Mouse (Mus musculus) gastrocnemius, postnatal 10 days (tissue): ENCODE results near the gene Nfia. TPM values are rescaled to one million over a fixed set of nuclear protein-coding genes. Genes with fewer than 3 reads are reported as not detected.

Experiments used
- DNase-seq: peaks from one replicate; pipeline ENCODE4 v3.0.0; 2021; ENCODE audit warnings: mixed read lengths
- total RNA-seq, 2 experiments: library from RNA; stranded (reverse); gene quantifications; 2 replicates each; pipeline ENCODE4 v1.2.3; 2021

Nfia gene
- total RNA-seq, 2 experiments from 2014 or later, result 111 to 124 TPM

DNA sequence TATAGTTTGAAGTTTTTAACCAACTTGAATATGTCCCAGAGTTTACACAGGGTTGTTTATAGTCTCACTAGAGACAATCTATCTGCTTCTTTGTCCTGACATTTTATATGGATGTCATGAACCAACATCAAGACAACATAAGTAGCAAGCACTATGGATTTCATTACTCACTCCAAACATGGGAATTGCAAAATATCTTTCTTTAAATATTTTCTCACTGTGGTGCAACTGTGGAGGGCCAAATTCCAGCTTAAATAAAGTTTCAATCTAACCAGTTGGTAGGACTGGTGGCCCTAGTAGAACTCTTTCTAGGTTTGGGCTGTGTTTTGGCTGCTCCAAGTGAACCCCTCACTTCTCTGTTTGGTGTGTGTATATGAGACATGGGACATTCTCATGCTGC lies 43.5 kb downstream of the Nfia start:
- DNase-seq, result no peak

DNA sequence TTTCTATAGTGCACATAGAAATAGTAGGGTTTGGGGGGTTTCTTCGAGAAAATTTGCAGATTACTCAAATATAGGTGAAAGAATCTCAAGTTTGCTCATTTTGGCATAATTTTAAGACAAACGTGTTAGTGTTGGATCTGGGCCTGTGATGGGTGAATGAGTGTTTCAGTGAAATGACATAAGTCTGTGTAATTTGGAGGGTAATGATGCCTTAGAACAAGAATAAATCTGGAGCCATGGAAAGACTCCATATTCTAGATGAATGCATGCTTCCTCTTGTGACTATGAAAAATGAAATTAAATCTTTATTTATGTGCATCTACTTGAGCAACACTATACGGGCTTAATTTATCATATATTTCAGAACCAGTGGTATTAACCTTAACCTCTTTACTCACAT lies 44.2 kb downstream of the Nfia start:
- DNase-seq, result no peak

- no peak for DNase-seq
Measured at GRCm38 (mm10) chr4:97817741-97818140, 45.2 kb downstream of the Nfia start.

GRCm38 (mm10) chr4:97818498-97818897 lies 46.0 kb downstream of the Nfia start:
- DNase-seq, result no peak

- no peak for DNase-seq
Measured at GRCm38 (mm10) chr4:97819101-97819500, 46.6 kb downstream of the Nfia start.

GRCm38 (mm10) chr4:97820474-97821259 lies 48.1 kb downstream of the Nfia start:
- no peak for DNase-seq

DNA sequence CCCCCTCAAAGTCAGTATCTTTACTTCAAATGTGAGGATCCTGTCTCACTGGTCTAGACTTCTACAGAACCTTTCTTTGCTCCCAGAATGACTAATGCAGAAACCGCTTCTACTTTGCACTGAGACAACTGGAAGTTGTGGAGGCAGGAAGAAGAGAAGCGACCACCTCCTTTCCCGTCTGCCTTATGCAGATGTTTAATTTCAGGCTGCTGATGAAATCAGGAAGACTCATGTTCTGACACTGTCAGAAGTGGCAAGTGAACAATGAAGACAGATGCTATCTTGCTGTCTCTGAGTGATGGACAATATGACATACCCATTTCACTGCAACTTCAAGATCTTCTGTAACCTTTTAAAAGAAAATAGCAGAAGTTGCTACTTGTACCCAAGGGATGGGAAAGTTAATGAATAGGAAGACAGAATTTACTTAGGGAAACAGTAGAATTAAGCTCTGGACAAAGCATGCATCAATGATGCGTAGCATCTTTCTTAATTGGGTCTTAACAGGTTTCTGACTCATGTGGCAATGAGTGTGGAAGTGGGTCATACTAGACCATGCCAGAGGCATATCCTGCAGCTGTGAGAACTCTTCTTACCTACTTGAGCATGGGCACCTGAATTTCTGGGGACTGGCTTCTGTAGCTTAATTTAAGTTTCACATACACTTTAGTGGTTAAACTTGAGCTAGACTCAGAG lies 49.2 kb downstream of the Nfia start:
- DNase-seq, result no peak

- no peak for DNase-seq
Measured at GRCm38 (mm10) chr4:97823512-97823911, 51.0 kb downstream of the Nfia start.

DNA sequence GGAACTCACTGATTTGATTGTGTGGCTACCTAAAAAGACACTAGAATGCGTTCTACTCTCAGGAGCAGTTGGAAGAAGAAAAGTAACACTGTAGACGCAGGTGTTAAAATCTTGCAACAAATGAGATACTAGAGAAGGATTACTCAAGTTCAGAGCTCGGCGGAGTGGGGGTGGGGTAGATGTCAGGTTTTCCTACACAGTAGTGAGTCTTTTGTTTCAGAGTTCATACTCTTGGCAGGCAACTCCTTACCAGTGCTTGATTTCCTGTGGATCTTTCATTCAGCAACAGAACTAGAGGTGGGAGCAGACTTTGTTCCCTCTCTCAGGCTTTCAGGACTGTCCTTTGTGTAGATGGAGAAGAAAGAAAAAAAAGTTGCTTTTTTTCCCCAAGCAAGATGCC lies 51.9 kb downstream of the Nfia start:
- DNase-seq, result no peak

DNA sequence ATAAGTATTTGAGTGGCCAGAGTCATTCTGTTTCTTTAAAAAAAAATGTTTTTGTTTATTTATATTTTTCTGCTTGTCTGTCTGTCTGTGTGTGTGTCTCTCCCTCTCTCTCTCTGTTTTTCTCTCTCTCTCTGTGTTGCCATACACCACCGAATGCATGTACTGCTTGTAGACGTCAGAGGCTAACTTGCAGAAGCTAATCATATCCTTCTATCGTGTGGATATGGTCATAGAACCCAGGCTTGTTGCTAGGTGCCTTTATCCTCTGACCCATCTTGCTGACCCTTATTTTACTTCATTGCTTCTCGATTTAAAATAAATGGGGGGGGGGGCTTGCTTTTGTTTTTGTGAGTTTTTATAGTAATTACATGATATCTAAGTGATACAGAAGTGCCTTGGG lies 52.9 kb downstream of the Nfia start:
- DNase-seq, result no peak

DNA sequence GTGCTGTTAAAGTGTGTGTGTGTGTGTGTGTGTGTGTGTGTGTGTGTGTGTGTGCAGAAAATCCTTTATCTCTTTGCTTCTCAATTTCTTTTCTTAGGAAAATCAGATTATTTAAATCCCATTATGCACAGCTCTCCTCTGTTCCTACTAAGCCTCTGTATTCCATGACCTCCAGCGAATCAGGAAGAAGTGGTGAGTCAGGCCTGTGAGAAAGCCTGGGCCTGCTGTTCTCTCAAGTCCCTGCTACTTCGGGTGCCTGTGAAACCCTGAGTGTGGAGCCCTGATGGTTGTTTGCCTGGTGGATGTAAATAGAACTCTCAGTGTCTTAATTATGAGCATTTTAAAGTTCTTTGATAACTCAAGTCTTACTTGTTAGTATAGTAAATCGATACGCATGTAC lies 53.3 kb downstream of the Nfia start:
- no peak for DNase-seq

GRCm38 (mm10) chr4:97827115-97827514 lies 54.6 kb downstream of the Nfia start:
- DNase-seq, result no peak

- no peak for DNase-seq
Measured at GRCm38 (mm10) chr4:97828579-97828978, 56.0 kb downstream of the Nfia start.

DNA sequence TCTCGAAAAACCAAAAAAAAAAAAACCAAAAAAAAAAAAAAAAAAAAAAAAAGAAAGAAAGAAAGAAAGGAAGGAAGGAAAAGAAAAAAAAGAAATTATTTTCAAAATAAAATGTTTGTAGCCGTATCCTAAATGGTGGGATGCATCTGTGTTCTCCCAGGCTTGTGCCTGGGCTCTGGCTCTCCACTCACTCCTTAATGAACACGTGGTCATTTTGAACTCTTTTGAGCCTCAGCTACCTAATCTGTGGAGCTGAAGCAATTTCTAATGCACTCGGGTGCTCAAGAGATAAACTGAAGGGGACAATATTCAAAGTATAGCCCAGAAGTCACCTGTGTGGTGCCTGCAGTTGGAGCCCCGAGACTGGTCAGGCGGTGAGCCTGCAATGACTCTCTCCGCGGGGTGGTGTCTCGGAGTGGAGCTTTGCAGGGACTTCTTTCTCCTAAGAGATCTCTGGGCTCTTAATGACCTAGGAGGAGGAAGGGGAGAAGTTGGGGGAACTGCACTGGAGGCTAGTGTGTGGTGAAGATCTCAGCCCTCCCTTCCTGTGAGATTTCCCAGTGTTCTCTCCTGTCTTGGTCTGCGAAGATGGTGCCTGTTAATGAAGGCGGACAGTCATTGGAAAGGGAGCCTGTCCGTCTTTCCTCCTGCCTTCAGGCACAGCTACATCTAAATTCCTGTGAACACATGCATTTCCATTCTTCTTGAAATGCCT lies 57.0 kb downstream of the Nfia start:
- DNase-seq, result no peak

DNA sequence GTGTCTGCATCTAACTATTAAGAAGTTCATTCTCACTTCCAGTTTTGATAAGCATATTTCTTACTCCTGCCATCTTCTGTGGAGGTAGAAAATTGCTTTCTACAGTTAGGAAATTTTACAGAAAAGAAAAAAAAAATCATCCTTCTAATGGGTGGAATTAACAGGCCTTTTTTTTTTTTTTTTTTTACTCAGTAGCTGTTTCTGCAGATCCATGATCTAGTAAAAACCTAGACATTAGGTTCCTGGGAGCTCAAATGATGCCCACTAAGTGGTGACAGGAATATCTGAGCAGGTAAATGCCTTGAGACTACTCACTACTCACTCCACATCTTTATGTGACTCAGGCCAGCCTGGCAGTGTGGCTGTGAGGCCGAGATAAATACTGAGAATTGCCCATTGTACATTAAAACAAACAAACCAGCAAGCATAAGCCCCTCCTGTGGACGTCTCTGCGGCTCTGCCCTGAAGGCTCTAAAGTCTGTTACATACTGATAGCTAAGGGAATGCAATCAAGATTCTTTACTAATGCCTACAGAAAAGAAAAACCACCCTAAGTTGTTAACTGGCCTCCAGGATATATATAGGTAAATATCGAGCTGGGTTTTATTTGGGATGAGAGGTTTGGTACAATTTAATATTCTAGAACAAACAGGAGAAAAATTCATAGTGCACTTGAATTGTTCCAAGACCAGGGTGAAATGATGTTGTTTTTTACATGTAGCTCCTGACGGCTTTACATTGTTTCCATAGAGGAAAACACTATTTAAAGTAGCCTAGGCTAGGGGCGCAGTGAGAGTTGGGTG lies 57.7 kb downstream of the Nfia start:
- no peak for DNase-seq

GRCm38 (mm10) chr4:97830935-97831608 lies 58.5 kb downstream of the Nfia start:
- no peak for DNase-seq

DNA sequence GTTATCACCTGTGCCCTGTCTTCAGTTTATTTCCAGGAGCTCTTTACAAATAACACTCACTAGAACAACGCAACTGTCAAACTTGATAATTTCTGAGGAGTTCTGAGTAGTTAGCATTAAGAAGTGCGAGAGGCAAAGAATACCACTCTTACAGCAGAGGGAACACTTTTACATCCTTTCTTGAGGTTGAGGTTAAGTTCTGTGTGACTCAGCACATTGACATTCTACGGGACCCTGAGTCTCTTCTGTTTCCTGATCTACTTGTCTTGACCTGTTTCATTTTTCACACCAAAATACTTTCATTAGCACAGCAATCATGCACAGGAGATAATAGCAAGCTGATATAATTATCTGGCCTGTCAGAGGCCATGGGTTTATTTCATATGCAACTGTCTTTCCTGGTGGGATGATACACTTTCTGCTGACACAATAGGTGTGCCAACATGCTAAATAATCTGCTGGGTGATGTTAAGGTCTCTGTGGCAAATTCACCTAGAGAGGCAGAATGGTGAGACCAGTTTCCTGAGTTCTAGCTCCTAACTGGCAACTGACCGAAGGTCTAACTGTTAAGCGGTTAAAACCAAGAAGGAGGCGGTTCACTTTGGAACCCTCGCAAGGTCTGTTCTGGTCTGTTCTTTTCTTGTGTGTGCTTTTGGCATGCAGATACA lies 59.2 kb downstream of the Nfia start:
- no peak for DNase-seq

- DNase-seq, result no peak
Measured at GRCm38 (mm10) chr4:97832279-97832640, 59.7 kb downstream of the Nfia start.

GRCm38 (mm10) chr4:97836812-97837211 lies 64.3 kb downstream of the Nfia start:
- no peak for DNase-seq

GRCm38 (mm10) chr4:97837724-97838123 lies 65.2 kb downstream of the Nfia start:
- no peak for DNase-seq

- no peak for DNase-seq
Measured at GRCm38 (mm10) chr4:97838651-97839050, 66.1 kb downstream of the Nfia start.
